Mouse (Mus musculus): ENCODE data around the gene Cbx4. TPM values are rescaled to one million over a fixed set of nuclear protein-coding genes. Genes with fewer than 3 reads are reported as not detected.
"Not testable (repeated sequence)": the region's sequence is repeated elsewhere in the genome, so short reads cannot be mapped to it uniquely, and the experiment has no call there.

Cbx4 gene
- polyA plus RNA-seq, 1 experiment from 2014 or later: 5.1 TPM

DNA sequence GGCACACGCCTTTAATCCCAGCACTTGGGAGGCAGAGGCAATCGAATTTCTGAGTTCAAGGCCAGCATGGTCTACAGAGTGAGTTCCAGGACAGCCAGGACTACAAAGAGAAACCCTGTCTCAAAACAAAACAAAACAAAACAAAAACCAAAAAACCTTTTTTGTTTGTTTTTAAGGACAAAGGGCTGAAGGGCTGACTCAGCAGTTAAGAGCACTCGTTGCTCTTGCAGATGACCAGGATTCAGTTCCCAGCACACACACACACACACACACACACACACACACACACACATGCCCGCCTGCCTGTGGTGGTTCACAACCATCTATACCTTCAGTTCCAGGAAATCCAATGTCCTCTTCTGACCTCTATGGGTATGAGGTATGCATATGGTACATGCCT is 14.3 kb upstream of the Cbx4 start:
- H3K9me3 ChIP-seq (ENCODE audit: control insufficient read depth, low read length); ATAC-seq (replicated peaks; ENCODE audit: low FRiP score): not testable (repeated sequence)
- WGBS: 58% methylated on average over 4 of the region's 4 CpGs

GRCm38 (mm10) chr11:119098202-119098601 is 12.2 kb upstream of the Cbx4 start:
- no peaks in the 10 kb centered on the region for H3K4me1 ChIP-seq (replicated peaks; ENCODE audit: control insufficient read depth, insufficient read depth, low read length)
- no peak overlapping the region for H3K9ac ChIP-seq (ENCODE audit: low read depth, low read length)
- DNase-seq (ENCODE audit: low spot score) (no peak), ATAC-seq (replicated peaks; ENCODE audit: low FRiP score) (no peak)
- no peak overlapping the region for H3K4me3 ChIP-seq (ENCODE audit: low read depth, low read length)
- H3K27me3 ChIP-seq (replicated peaks; ENCODE audit: control insufficient read depth, insufficient read depth, low read length): peaks cover 37% of the 10 kb centered on the region
- 68% methylated on average over 4 of the region's 4 CpGs for WGBS
- no peaks in the 10 kb centered on the region for H3K9me3 ChIP-seq (ENCODE audit: control insufficient read depth, low read length)
- no peak overlapping the region for H3K27ac ChIP-seq (ENCODE audit: low read depth, low read length)
- H3K36me3 ChIP-seq (ENCODE audit: control insufficient read depth, insufficient read depth, low read length): no peaks in the 10 kb centered on the region
- no peak overlapping the region for H3K4me2 ChIP-seq

More for the DNA sequence above, 14.3 kb upstream of the Cbx4 start:
- H3K4me1 ChIP-seq (replicated peaks; ENCODE audit: control insufficient read depth, insufficient read depth, low read length); DNase-seq (ENCODE audit: low spot score); H3K36me3 ChIP-seq (ENCODE audit: control insufficient read depth, insufficient read depth, low read length); H3K27ac ChIP-seq (ENCODE audit: low read depth, low read length); H3K9ac ChIP-seq (ENCODE audit: low read depth, low read length); H3K4me2 ChIP-seq; H3K4me3 ChIP-seq (ENCODE audit: low read depth, low read length): not testable (repeated sequence)
- peaks cover 28% of the 10 kb centered on the region for H3K27me3 ChIP-seq (replicated peaks; ENCODE audit: control insufficient read depth, insufficient read depth, low read length)

DNA sequence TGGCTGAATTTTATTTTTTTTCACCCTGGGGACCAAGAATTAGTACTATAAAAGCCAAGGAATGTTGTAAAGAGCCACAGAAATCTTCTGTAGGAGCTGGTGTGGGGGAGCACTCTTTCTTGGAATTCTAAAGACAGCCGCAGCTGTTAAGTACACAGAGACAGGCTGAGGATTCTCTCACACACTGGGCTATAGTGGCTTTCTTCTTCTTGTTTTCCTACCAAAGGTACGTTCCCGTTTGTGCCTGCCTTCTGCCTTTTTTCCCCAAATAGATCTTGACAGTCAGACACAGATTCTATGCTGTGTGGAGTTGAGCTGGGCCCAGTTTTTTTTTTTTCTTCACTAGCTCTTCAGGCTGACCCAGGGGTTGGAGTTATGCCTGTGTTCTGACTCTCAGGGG is 9.4 kb upstream of the Cbx4 start:
- Histone ChIP-seq H3K27me3 (replicated peaks; ENCODE audit: control insufficient read depth, insufficient read depth, low read length) (peaks cover 54% of the 10 kb centered on the region), H3K36me3 (ENCODE audit: control insufficient read depth, insufficient read depth, low read length) (no peaks in the 10 kb centered on the region), H3K4me1 (replicated peaks; ENCODE audit: control insufficient read depth, insufficient read depth, low read length) (peaks cover 3% of the 10 kb centered on the region; the same call in 1 of the 2 replicates), H3K9me3 (ENCODE audit: control insufficient read depth, low read length) (no peaks in the 10 kb centered on the region), H3K9ac (ENCODE audit: low read depth, low read length) (no peak overlapping the region), H3K27ac (ENCODE audit: low read depth, low read length) (no peak overlapping the region), H3K4me3 (ENCODE audit: low read depth, low read length) (no peak overlapping the region), H3K4me2 (no peak overlapping the region)
- ATAC-seq (replicated peaks; ENCODE audit: low FRiP score) (no peak), DNase-seq (ENCODE audit: low spot score) (no peak)
- 44% methylated on average over 3 of the region's 3 CpGs for WGBS

DNA sequence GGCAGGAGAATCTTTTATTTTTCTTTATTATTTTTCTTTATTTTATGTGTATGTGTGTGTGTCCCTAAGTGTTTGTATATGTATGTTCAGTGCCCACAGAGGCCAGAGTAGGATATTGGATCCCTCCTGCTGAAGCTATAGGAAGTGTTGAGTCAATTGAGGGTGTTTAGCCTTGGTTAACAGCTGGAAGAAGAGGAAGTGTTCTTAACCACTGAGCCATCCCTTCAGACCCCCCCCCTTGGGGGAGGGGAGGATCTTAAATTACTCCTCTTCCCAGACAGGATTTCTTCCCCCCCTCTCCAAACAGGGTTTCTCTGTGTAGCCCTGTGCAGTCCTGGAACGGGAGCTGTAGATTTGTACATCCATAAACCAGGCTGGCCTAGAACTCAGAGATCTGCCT is 7.3 kb upstream of the Cbx4 start:
- 62% methylated on average over 1 of the region's 1 CpGs for WGBS
- Histone ChIP-seq H3K36me3 (ENCODE audit: control insufficient read depth, insufficient read depth, low read length) (no peaks in the 10 kb centered on the region), H3K4me2 (no peak overlapping the region), H3K9ac (ENCODE audit: low read depth, low read length) (no peak overlapping the region), H3K9me3 (ENCODE audit: control insufficient read depth, low read length) (no peaks in the 10 kb centered on the region), H3K27ac (ENCODE audit: low read depth, low read length) (no peak overlapping the region), H3K27me3 (replicated peaks; ENCODE audit: control insufficient read depth, insufficient read depth, low read length) (peaks cover 68% of the 10 kb centered on the region), H3K4me3 (ENCODE audit: low read depth, low read length) (no peak overlapping the region), H3K4me1 (replicated peaks; ENCODE audit: control insufficient read depth, insufficient read depth, low read length) (peaks cover 9% of the 10 kb centered on the region)
- DNase-seq (ENCODE audit: low spot score) (no peak), ATAC-seq (replicated peaks; ENCODE audit: low FRiP score) (no peak)

GRCm38 (mm10) chr11:119092286-119092685 is 6.3 kb upstream of the Cbx4 start:
- ATAC-seq (replicated peaks; ENCODE audit: low FRiP score) (no peak), DNase-seq (ENCODE audit: low spot score) (no peak)
- 65% methylated on average over 3 of the region's 3 CpGs for WGBS
- H3K36me3 ChIP-seq (ENCODE audit: control insufficient read depth, insufficient read depth, low read length): no peaks in the 10 kb centered on the region
- no peak overlapping the region for H3K4me2 ChIP-seq
- H3K9me3 ChIP-seq (ENCODE audit: control insufficient read depth, low read length): no peaks in the 10 kb centered on the region
- H3K27me3 ChIP-seq (replicated peaks; ENCODE audit: control insufficient read depth, insufficient read depth, low read length): peaks cover 78% of the 10 kb centered on the region
- no peak overlapping the region for H3K27ac ChIP-seq (ENCODE audit: low read depth, low read length)
- no peak overlapping the region for H3K9ac ChIP-seq (ENCODE audit: low read depth, low read length)
- peaks cover 14% of the 10 kb centered on the region for H3K4me1 ChIP-seq (replicated peaks; ENCODE audit: control insufficient read depth, insufficient read depth, low read length)
- no peak overlapping the region for H3K4me3 ChIP-seq (ENCODE audit: low read depth, low read length)

DNA sequence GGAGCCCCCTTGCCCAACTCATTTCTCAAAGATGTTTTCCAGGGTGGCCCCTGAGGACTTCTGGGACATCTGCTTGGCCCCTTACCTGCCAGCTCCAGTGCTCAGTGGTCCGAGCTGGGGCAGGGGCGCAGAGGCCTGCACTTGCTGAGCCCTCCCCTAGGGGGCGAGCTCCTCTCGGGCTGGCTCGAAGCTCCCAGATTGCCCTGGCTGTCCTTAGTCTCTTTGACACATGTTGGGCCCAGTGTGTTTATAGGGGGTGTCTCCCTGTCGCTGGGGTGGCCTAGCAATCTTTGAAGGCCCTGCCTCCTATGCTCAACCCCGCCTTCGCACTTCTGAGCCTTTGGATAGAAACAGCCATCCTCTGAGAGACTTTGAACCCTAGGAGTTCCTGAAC is 5.6 kb upstream of the Cbx4 start:
- H3K9me3 ChIP-seq (ENCODE audit: control insufficient read depth, low read length): no peaks in the 10 kb centered on the region
- H3K4me2 ChIP-seq: peak overlapping the region; percentile 75
- H3K4me1 ChIP-seq (replicated peaks; ENCODE audit: control insufficient read depth, insufficient read depth, low read length): peaks cover 18% of the 10 kb centered on the region
- no peaks in the 10 kb centered on the region for H3K36me3 ChIP-seq (ENCODE audit: control insufficient read depth, insufficient read depth, low read length)
- H3K27ac ChIP-seq (ENCODE audit: low read depth, low read length): no peak overlapping the region
- WGBS: 3% methylated on average over 8 of the region's 8 CpGs
- peaks cover 81% of the 10 kb centered on the region for H3K27me3 ChIP-seq (replicated peaks; ENCODE audit: control insufficient read depth, insufficient read depth, low read length)
- DNase-seq (ENCODE audit: low spot score): no peak
- peak overlapping the region; percentile 51 for H3K4me3 ChIP-seq (ENCODE audit: low read depth, low read length)
- H3K9ac ChIP-seq (ENCODE audit: low read depth, low read length): no peak overlapping the region
- peak; percentile 56; the same call in 1 of the 2 replicates for ATAC-seq (replicated peaks; ENCODE audit: low FRiP score)

- WGBS: 2% methylated on average over 29 of the region's 42 CpGs
- peak; percentile 73 for DNase-seq (ENCODE audit: low spot score)
Observed at GRCm38 (mm10) chr11:119090961-119091597, 5.1 kb upstream of the Cbx4 start.

GRCm38 (mm10) chr11:119090076-119090960 is 4.3 kb upstream of the Cbx4 start:
- peaks cover 83% of the 10 kb centered on the region for H3K27me3 ChIP-seq (replicated peaks; ENCODE audit: control insufficient read depth, insufficient read depth, low read length)
- WGBS: under 1% methylated on average over 74 of the region's 75 CpGs

More at GRCm38 (mm10) chr11:119090961-119091597, 5.1 kb upstream of the Cbx4 start:
- Histone ChIP-seq H3K4me1 (replicated peaks; ENCODE audit: control insufficient read depth, insufficient read depth, low read length) (peaks cover 20% of the 10 kb centered on the region), H3K4me2 (peak overlapping the region; percentile 75), H3K27ac (ENCODE audit: low read depth, low read length) (no peak overlapping the region), H3K36me3 (ENCODE audit: control insufficient read depth, insufficient read depth, low read length) (no peaks in the 10 kb centered on the region), H3K9ac (ENCODE audit: low read depth, low read length) (peak overlapping the region; percentile 40; the same call in 1 of the 2 replicates), H3K9me3 (ENCODE audit: control insufficient read depth, low read length) (no peaks in the 10 kb centered on the region), H3K27me3 (replicated peaks; ENCODE audit: control insufficient read depth, insufficient read depth, low read length) (peaks cover 82% of the 10 kb centered on the region), H3K4me3 (ENCODE audit: low read depth, low read length) (peak overlapping the region; percentile 51)
- peak; percentile 44 for ATAC-seq (replicated peaks; ENCODE audit: low FRiP score)

More at GRCm38 (mm10) chr11:119090076-119090960, 4.3 kb upstream of the Cbx4 start:
- H3K9me3 ChIP-seq (ENCODE audit: control insufficient read depth, low read length): no peaks in the 10 kb centered on the region
- H3K36me3 ChIP-seq (ENCODE audit: control insufficient read depth, insufficient read depth, low read length): no peaks in the 10 kb centered on the region
- ATAC-seq (replicated peaks; ENCODE audit: low FRiP score): no peak
- peak overlapping the region; percentile 51 for H3K4me3 ChIP-seq (ENCODE audit: low read depth, low read length)
- DNase-seq (ENCODE audit: low spot score): peak; percentile 51
- peak overlapping the region; percentile 75 for H3K4me2 ChIP-seq
- H3K9ac ChIP-seq (ENCODE audit: low read depth, low read length): peak overlapping the region; percentile 40; the same call in 1 of the 2 replicates
- no peak overlapping the region for H3K27ac ChIP-seq (ENCODE audit: low read depth, low read length)
- H3K4me1 ChIP-seq (replicated peaks; ENCODE audit: control insufficient read depth, insufficient read depth, low read length): peaks cover 20% of the 10 kb centered on the region
